8 mouse cellular contexts compared by ENCODE assay signal in the genomic region with DNA sequence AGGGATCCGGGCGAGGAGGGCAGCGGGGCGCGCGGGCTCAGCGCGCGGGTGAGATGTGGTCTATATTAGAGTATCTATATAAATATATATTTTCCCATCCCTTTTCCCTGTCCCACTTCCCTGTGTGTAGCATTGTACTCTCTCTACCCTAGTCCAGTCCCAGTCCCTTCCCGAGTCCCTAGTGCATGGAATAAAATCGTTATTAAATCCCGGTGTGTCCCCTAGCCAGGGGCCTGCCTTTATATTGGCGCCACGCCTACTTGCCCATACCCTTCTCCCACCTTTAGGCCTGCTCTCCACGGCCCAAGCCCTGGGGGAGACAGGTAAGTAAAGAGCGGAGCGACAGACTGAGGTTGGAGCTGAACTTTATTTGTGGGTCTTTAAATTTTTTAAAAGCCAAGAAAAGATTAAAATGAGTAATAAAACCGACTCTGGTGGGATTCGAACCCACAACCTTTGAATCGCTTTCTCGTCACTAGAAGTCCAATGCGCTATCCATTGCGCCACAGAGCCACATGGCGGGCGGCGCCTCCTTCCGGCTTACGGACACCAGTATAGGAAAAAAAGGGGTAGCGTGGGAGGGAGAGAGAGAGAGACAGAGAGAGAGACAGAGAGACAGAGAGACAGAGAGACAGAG. TPM values are rescaled to one million over a fixed set of nuclear protein-coding genes. Genes with fewer than 3 reads are reported as not detected.
DNase-seq lines count a peak whose midpoint lies in the region; ATAC-seq lines count a peak whose summit lies in the region.

No protein-coding gene starts in this region.

- no peaks in the 10 kb centered on the region for H3K27me3 ChIP-seq in hindbrain, embryonic 16.5 days (replicated peaks; ENCODE audit: control insufficient read depth, insufficient read depth, low read length)

- H3K4me3 ChIP-seq in hindbrain, embryonic 16.5 days (ENCODE audit: low read length), result peak overlapping the region; percentile 88

- DNase-seq in R1 (ENCODE audit: low read depth, low spot score), result peak; percentile 89
- DNase-seq in cerebellum, adult 9-11 months, result peak; percentile 94
- DNase-seq in frontal cortex, postnatal 25 days (ENCODE audit: low spot score in 2 of 2), result peak; percentile 92 to 95
- DNase-seq in left cerebral cortex, adult 11 months (ENCODE audit: low spot score), result peak; percentile 91
- DNase-seq in lung, postnatal 36 days, result peak; percentile 95
- peak; percentile 90 for DNase-seq in right cerebral cortex, adult 18-20 months
- DNase-seq in urinary bladder, postnatal 25 days (ENCODE audit: low spot score), result peak; percentile 83

- under 1% methylated on average over 29 of the region's 29 CpGs for WGBS in hindbrain, embryonic 16.5 days

- H3K9me3 ChIP-seq in hindbrain, embryonic 16.5 days (ENCODE audit: control insufficient read depth, low read length), result no peaks in the 10 kb centered on the region

- peak overlapping the region; percentile 79 for H3K27ac ChIP-seq in hindbrain, embryonic 16.5 days (ENCODE audit: low read depth, low read length)

- peak overlapping the region; percentile 92 for H3K4me2 ChIP-seq in hindbrain, embryonic 16.5 days (ENCODE audit: low read length)

- ATAC-seq in hindbrain, embryonic 16.5 days, result peak; percentile 7

- H3K4me1 ChIP-seq in hindbrain, embryonic 16.5 days (ENCODE audit: control insufficient read depth, insufficient read depth, low read depth, low read length), result peaks cover 14% of the 10 kb centered on the region

- H3K9ac ChIP-seq in hindbrain, embryonic 16.5 days (ENCODE audit: low read depth, low read length), result peak overlapping the region; percentile 84

- no peaks in the 10 kb centered on the region for H3K36me3 ChIP-seq in hindbrain, embryonic 16.5 days (ENCODE audit: control insufficient read depth, insufficient read depth, low read length)

RNA-seq across cellular contexts. Expression of gene 9130213A22Rik, which starts 0.8 kb away (rescaled TPM):
- polyA plus RNA-seq in hindbrain, embryonic 16.5 days (2015; fragmentation: Nextera tagmentation; extraction: Ambion mirVana), result 0.94 and 1.2 TPM in 2 replicates

RNA-seq across cellular contexts. Expression of gene Aloxe3, which starts 2.5 kb away (rescaled TPM):
- 8.1 and 8.5 TPM in 2 replicates for polyA plus RNA-seq in hindbrain, embryonic 16.5 days (2015; fragmentation: Nextera tagmentation; extraction: Ambion mirVana)

RNA-seq across cellular contexts. Expression of gene Hes7, which starts 3.0 kb away (rescaled TPM):
- 1.4 and 1.8 TPM in 2 replicates for polyA plus RNA-seq in hindbrain, embryonic 16.5 days (2015; fragmentation: Nextera tagmentation; extraction: Ambion mirVana)

RNA-seq across cellular contexts. Expression of gene Per1, which starts 28.2 kb away (rescaled TPM):
- 11.1 and 11.2 TPM in 2 replicates for polyA plus RNA-seq in hindbrain, embryonic 16.5 days (2015; fragmentation: Nextera tagmentation; extraction: Ambion mirVana)

RNA-seq across cellular contexts. Expression of gene Alox12b, which starts 33.6 kb away (rescaled TPM):
- 0.65 and 0.95 TPM in 2 replicates for polyA plus RNA-seq in hindbrain, embryonic 16.5 days (2015; fragmentation: Nextera tagmentation; extraction: Ambion mirVana)

Comparison
In these comparisons a context has a peak if more than half of its experiments do, and no peak if none do; other contexts are left out.
1. Peak in every context shown above with its lines: DNase-seq, ATAC-seq, H3K4me3 ChIP-seq and H3K27ac ChIP-seq.